Mouse (Mus musculus): Measurements from ENCODE around the gene Fgd6. TPM values are rescaled to one million over a fixed set of nuclear protein-coding genes. Genes with fewer than 3 reads are reported as not detected.

The Fgd6 gene
- total and polyA plus RNA-seq, 3 experiments = 1.2 to 2.8 TPM; not detected in 1

DNA sequence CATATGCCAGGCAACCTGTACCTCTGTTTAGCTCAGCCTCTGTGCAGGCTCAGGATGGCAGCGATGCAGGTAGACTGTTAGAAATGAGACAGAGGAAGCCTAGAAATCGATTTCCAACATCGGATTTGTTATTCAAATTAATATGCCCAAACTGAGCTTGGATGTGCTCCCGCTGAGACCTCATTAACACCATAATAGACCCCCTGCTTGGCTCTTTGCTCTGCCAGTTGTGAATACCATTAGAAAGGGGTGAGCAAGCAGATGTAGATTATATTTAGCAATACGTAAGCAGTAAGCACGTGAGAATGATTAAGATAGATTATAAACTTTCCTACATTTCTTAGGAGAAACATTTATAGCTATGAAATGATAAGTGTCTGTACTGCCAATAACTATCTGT, 136.9 kb downstream of the Fgd6 start:
- Histone ChIP-seq H3K27me3 (ENCODE audit: control insufficient read depth in 1 of 2, insufficient read depth in 2 of 2, low read length in 2 of 2) (no peaks in the 10 kb centered on the region), H3K79me2 (ENCODE audit: control insufficient read depth, insufficient read depth, low read length, poor library complexity) (no peaks in the 10 kb centered on the region), H3K9ac (ENCODE audit: control insufficient read depth, low read depth, low read length, poor library complexity, severe bottlenecking) (no peak overlapping the region), H3K4me1 (ENCODE audit: control insufficient read depth in 1 of 2, insufficient read depth in 2 of 2, low read length in 2 of 2) (no peaks in the 10 kb centered on the region), H3K27ac (ENCODE audit: control insufficient read depth, low read depth, low read length) (no peak overlapping the region), H3K36me3 (ENCODE audit: control insufficient read depth in 1 of 2, insufficient read depth in 2 of 2, low read length in 2 of 2) (peaks cover 0 to 3% of the 10 kb centered on the region in 2 experiments; a peak in 2 of 4 replicates), H3K4me3 (ENCODE audit: control insufficient read depth in 1 of 2, insufficient read depth in 1 of 2, low read depth in 2 of 2, low read length in 2 of 2) (no peak overlapping the region), H3K9me3 (replicated peaks; ENCODE audit: insufficient read depth, low read length) (no peaks in the 10 kb centered on the region)
- DNase-seq (ENCODE audit: low read depth, low spot score) = no peak
- TF ChIP-seq MYC (IDR thresholded peaks at IDR 0.05; ENCODE audit: low read depth, low read length) = no peak

DNA sequence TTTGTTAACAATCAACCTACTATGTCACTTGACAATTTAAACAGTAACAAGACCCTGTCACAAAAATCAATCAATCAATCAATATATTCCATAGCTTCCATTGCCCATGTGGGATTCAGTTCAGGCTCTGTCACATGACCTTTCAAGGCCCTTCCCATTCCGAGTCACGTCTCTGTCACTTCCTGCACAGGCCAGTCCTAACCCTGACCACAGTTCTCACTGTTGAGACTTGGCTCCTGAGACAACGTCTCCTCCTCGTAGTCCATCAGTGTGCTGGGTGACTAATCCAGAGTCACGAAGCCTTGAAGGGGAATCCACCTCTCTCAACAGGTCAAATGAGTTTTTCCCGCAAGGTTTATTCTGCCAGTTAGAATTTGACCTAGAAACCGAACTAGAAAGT, 138.9 kb downstream of the Fgd6 start:
- H3K4me3 ChIP-seq (ENCODE audit: control insufficient read depth in 1 of 2, insufficient read depth in 1 of 2, low read depth in 2 of 2, low read length in 2 of 2) = no peak overlapping the region
- H3K9ac ChIP-seq (ENCODE audit: control insufficient read depth, low read depth, low read length, poor library complexity, severe bottlenecking) = no peak overlapping the region
- peaks cover 0 to 2% of the 10 kb centered on the region in 2 experiments; a peak in 2 of 4 replicates for H3K36me3 ChIP-seq (ENCODE audit: control insufficient read depth in 1 of 2, insufficient read depth in 2 of 2, low read length in 2 of 2)
- DNase-seq (ENCODE audit: low read depth, low spot score) = no peak
- H3K9me3 ChIP-seq (replicated peaks; ENCODE audit: insufficient read depth, low read length) = no peaks in the 10 kb centered on the region
- TF ChIP-seq ZKSCAN1 (IDR thresholded peaks at IDR 0.05; ENCODE audit: low read depth, low read length) = no peak
- TF ChIP-seq SIN3A (IDR thresholded peaks at IDR 0.05; ENCODE audit: low read length) = no peak
- no peak for TF ChIP-seq ELF1 (IDR thresholded peaks at IDR 0.05; ENCODE audit: low read depth, low read length)
- no peak for TF ChIP-seq ZMIZ1 (IDR thresholded peaks at IDR 0.05; ENCODE audit: low read depth, low read length)
- no peak for TF ChIP-seq CHD2 (IDR thresholded peaks at IDR 0.05; ENCODE audit: low read length)
- no peak for TF ChIP-seq POLR2AphosphoS5 (IDR thresholded peaks at IDR 0.05; ENCODE audit: borderline replicate concordance, low read depth, low read length)
- no peak for TF ChIP-seq MAFK (IDR thresholded peaks at IDR 0.05; ENCODE audit: borderline replicate concordance, low read depth, low read length)
- no peak for TF ChIP-seq USF2 (IDR thresholded peaks at IDR 0.05; ENCODE audit: borderline replicate concordance in 1 of 2, insufficient read depth in 1 of 2, low read depth in 1 of 2, low read length in 2 of 2)
- TF ChIP-seq ZC3H11A (IDR thresholded peaks at IDR 0.05; ENCODE audit: low read depth, low read length) = no peak
- no peaks in the 10 kb centered on the region for H3K79me2 ChIP-seq (ENCODE audit: control insufficient read depth, insufficient read depth, low read length, poor library complexity)
- H3K27ac ChIP-seq (ENCODE audit: control insufficient read depth, low read depth, low read length) = no peak overlapping the region
- H3K4me1 ChIP-seq (ENCODE audit: control insufficient read depth in 1 of 2, insufficient read depth in 2 of 2, low read length in 2 of 2) = no peaks in the 10 kb centered on the region
- no peaks in the 10 kb centered on the region for H3K27me3 ChIP-seq (ENCODE audit: control insufficient read depth in 1 of 2, insufficient read depth in 2 of 2, low read length in 2 of 2)

DNA sequence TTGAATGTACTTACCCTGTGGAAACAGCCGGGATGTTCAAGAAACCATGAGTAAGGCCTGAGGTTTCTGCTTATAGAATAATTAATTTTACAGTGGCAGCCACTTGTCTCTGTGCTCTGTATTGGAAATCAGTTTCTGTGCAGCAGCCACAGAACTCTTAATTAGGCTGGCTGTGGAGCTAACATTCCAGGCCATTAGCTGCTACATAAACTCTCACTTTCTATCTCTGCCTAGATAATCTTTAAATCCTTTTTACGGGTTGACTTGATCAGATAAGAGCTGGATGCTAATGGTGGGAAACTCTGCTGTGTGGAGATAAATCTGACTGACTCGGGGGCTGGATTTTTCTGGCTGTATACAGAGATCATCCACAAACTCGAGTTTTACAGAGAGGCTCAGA, 147.4 kb downstream of the Fgd6 start:
- H3K79me2 ChIP-seq (ENCODE audit: control insufficient read depth, insufficient read depth, low read length, poor library complexity) = no peaks in the 10 kb centered on the region

More for the DNA sequence above, 147.4 kb downstream of the Fgd6 start:
- no peaks in the 10 kb centered on the region for H3K9me3 ChIP-seq (replicated peaks; ENCODE audit: insufficient read depth, low read length)
- peaks cover 0 to 2% of the 10 kb centered on the region in 2 experiments; a peak in 1 of 4 replicates for H3K36me3 ChIP-seq (ENCODE audit: control insufficient read depth in 1 of 2, insufficient read depth in 2 of 2, low read length in 2 of 2)
- H3K4me1 ChIP-seq (ENCODE audit: control insufficient read depth in 1 of 2, insufficient read depth in 2 of 2, low read length in 2 of 2) = no peaks in the 10 kb centered on the region
- H3K4me3 ChIP-seq (ENCODE audit: control insufficient read depth in 1 of 2, insufficient read depth in 1 of 2, low read depth in 2 of 2, low read length in 2 of 2) = no peak overlapping the region
- H3K9ac ChIP-seq (ENCODE audit: control insufficient read depth, low read depth, low read length, poor library complexity, severe bottlenecking) = no peak overlapping the region
- TF ChIP-seq NELFE (IDR thresholded peaks at IDR 0.05; ENCODE audit: low read depth, low read length) (no peak), TCF12 (IDR thresholded peaks at IDR 0.05; ENCODE audit: low read depth, low read length) (no peak), SMC3 (IDR thresholded peaks at IDR 0.05; ENCODE audit: low read depth, low read length) (no peak), MAZ (IDR thresholded peaks at IDR 0.05; ENCODE audit: low read depth, low read length) (no peak), TBP (IDR thresholded peaks at IDR 0.05; ENCODE audit: low read depth, low read length) (no peak), BHLHE40 (IDR thresholded peaks at IDR 0.05; ENCODE audit: borderline replicate concordance, low read depth, low read length) (no peak), ELF1 (IDR thresholded peaks at IDR 0.05; ENCODE audit: low read depth, low read length) (no peak), NRF1 (IDR thresholded peaks at IDR 0.05; ENCODE audit: insufficient read depth, low read depth, low read length, poor library complexity, severe bottlenecking) (no peak), EP300 (IDR thresholded peaks at IDR 0.05; ENCODE audit: low read depth in 1 of 2, low read length in 2 of 2) (no peak), MAX (IDR thresholded peaks at IDR 0.05; ENCODE audit: low read length) (no peak), GATA1 (IDR thresholded peaks at IDR 0.05; ENCODE audit: low read depth, low read length) (no peak), MYC (IDR thresholded peaks at IDR 0.05; ENCODE audit: low read depth, low read length) (no peak), MEF2A (IDR thresholded peaks at IDR 0.05; ENCODE audit: extremely low read depth, insufficient replicate concordance, low read depth, low read length, poor library complexity, severe bottlenecking) (no peak), UBTF (IDR thresholded peaks at IDR 0.05; ENCODE audit: borderline replicate concordance, insufficient read depth, low read depth, low read length) (no peak), POLR2A (IDR thresholded peaks at IDR 0.05; ENCODE audit: control insufficient read depth in 1 of 2, insufficient read depth in 1 of 2, low read depth in 1 of 2, low read length in 2 of 2, poor library complexity in 1 of 2) (no peak)
- no peak for DNase-seq (ENCODE audit: low read depth, low spot score)
- no peak overlapping the region for H3K27ac ChIP-seq (ENCODE audit: control insufficient read depth, low read depth, low read length)
- no peaks in the 10 kb centered on the region for H3K27me3 ChIP-seq (ENCODE audit: control insufficient read depth in 1 of 2, insufficient read depth in 2 of 2, low read length in 2 of 2)

Data from MEL (cell line).